Mouse (Mus musculus) MN1 (cell line): ENCODE data around the gene Me1.

Source experiments
- DNase-seq: peaks from one replicate; pipeline ENCODE4 v3.0.0-alpha.2; 2016; ENCODE audit warnings: low spot score

Gene Me1

DNA sequence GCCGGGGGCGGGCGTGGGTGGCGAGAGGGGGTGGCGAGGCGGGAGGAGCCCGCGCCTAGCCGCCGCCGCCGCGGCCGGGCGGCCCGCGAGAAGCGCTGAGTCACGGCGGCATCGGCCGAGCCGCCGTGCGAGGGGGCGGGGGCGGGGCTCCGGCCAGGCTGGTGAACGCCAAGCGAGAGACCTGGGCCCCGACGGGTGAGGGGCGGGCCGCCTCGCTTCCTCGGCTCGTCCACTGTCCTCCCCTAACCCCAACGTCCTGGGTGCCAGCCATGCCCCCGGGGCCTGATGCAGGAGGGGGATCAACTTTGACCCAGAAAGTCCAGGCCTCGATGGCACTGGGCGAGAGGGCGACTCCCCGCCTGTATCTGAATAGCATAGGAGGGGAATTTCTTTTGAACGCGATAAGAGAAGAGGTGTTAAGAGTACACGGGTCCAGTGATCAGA is at the start of gene Me1:
TSS of gene Me1 (minus strand) at position 136 of the 444 bp plus-strand sequence.
- peak; percentile 73 for DNase-seq

DNA sequence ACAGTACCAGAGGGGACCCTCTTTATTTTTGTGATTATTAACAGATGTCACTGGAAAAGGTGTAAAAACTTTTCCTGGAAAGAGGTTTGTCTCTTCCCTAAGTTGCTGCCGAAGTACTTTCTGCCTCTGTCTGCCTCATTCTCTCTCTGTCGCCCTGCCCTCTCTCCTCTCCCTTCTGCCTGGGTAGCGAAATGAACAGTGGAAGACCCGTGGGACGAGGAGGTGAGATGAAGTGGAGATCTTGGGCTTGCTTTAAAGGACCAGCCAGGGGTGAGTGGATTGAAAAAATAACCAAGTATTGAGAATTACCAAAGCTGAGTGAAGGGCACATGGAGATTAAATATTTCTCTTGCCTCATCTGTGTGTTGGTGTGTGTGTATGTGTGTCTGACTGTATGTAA is 48.3 kb upstream of the Me1 start:
- DNase-seq = no peak

DNA sequence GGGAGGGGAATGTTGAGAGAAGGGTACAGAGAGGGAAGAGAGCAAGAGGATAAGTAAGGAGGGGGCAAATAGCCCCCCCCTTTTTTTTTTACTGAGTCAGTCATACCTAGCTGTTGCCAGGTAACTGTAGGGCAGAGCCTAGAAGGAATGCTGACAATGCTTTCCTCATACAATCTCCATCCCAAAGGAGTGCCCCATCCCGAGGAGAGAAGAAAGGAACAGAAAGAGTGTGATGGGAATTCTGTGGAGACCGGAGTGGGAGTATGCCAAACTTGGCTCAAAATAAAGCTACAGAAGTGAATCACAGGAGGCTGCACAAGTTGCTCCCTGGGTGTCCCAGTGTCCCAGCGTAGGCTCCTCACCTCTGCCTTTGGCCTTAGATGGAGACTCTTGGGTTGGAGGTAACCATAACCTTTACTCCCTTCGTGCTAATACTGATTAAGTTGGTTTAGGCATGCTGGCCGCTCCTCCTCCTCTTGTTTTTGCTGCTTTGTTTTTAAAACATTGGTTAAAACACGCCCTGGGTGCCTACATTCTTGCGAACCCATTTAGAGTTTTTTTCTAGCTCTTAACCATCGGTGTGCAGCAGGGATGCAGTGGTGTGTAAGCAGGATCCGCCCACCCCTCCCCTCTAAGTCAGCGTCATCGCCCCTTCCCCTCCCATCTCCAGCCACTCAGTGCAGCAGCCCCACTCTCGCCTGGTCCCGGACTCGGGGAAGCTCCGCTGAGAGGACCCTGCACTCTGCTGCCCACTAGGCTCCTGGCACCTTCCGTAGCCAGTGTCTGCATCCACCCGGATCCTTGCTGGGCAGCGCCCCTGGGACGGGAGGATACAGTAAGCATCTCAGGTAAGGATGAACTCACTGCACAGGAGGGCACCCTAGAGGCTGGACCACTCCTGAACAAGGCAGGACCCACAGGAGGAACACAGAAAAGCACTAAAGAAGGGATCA is 47.5 kb upstream of the Me1 start, which contains the start of gene Prss35:
TSS of gene Prss35 (plus strand) at position 691 of the 953 bp plus-strand sequence.
- DNase-seq = no peak

DNA sequence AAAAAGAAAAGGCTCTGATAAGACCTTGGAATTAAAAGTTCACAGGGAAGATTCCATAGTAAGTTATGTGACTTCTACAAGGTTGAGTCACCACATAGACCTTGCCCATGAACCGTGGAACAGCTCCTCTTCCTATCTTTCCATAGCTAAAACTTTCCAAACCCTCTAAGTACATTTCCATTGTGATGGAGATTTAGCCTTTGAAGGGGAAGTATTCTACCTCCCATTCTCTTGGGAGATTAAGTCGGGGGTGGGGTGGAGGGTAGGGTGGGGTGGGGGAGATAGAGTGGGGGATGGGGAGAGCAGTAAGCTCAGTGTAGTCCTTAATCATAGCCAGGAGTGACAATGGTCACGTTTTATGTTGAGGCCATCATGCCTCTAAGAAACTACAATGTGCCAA is 44.2 kb upstream of the Me1 start:
- DNase-seq = no peak

DNA sequence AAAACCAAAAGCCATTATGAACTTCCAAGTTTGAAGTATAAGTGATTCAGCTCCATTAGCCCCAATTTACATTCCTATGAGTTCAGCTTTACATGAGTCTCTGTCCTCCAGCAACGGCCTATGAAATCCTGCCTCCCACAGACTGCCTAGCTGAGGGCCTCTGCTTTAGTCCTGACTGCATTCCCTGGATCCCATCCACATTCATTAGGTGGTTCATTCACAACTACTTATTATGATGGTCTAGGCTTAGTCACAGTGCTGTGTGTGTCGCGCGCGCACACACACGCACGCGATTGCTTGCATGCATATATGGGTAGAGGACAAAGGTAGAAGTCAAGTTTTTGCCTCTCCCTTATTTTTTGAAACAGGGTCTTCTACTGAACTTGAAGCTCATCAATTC is 43.0 kb upstream of the Me1 start:
- DNase-seq = no peak

DNA sequence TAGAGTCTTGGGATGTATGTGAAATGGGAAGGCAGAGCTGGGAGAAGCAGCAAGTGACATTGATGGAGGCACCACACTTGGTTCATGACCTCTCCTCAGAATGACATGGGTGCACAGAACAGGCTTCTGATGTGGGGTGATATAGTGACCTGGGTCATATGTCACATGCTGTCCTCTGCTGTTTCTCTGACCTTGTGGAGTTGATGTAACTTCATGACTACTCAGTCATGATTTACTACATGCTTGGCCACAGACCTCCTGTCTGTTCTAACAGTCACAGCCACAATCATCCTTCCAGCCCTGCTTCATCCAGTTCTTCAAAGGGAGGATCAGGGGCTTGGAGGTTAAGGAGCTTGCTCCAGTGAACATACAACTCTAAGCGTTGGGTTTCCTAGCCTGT is 42.3 kb upstream of the Me1 start:
- no peak for DNase-seq

DNA sequence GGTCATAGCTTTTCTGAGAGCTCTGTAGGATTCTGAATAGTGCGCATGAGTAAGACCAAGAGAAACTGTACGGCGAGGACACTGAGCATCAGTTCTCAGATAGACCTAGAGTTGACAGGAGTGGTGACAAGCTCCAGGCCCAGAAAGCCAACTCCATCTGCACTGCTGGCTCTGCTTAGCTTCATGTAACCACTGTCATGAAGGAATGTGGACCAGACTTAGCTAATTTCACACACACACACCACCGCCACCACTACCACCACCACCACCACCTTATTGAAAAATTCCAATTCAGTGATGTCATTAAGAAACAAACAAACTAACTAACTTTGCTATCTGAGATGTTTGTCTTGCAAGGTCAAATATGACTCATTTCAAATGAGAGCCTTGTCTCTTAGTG is 41.2 kb upstream of the Me1 start:
- DNase-seq = peak; percentile 16

DNA sequence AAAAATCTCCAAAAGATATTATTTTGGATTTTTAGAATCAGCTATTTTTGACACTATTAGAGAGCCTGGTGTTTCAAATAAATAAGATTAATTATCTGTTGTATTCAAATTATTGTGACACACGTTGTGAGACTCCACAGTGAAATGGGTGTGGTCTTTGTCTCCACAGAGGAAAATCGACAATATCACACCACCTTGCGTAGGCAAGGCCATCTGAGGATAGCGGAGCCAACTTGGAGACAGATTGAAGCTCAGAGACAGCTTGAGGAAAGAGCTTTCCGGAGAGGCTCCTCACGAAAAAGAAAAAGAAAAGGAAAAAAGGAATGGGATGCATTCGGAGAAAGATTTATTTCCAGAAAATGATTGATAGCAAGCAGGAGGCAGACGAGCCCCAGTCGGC is 39.0 kb upstream of the Me1 start:
- no peak for DNase-seq

DNA sequence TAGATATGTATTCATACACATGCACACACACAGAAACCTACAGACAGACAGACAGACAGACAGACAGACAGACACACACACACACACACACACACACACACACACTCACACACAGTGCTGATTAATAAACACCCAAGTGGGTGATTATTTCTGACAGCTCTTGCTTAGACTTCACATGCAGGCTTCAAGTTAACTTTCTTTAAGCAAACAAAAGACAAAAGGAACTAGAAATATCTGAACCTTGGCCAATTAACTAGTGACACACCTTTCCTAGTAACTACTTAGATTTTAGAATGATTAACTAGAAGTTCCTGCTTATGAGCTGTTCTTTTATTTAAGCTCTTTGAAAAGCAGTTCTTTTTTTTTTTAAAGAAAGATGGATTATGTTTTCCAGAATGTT is 38.6 kb upstream of the Me1 start:
- no peak for DNase-seq

DNA sequence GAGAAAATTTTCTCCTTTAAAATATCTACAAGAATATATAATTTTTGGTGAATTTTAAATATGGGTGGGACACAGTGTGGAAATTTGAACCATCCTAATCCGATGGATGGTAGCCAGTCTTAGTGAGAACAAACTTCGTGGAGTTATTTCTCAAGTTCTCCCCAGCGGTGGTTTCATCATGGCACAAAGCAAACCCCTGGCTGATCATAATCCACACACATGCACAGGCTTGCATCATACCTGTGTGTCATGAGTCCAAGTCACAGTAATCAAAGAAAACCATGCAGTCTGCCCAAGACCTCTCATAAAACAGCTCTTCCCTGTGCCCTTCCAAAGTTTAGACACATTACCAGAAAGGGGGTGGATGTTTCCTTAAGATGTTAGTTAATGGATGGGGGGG is 34.1 kb upstream of the Me1 start:
- DNase-seq = no peak

DNA sequence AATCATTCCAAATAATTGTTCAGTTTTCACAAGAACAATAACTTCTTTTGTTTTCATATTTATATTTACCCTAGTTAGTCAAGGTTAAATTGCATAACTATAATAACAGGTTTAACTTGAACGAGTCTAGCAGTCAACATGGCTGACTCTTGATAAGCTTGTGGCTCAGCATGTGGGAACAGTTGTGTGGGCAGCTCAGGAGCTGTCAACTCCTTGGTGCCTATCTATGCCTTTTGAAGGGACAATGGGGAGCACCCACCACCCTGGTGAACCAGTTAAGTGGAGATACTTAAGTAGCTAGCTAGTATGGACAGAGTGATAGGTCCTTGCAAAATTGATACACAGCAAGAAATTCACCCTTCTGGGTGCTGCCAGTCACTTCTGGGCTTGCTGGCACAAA is 33.3 kb upstream of the Me1 start:
- DNase-seq = no peak

DNA sequence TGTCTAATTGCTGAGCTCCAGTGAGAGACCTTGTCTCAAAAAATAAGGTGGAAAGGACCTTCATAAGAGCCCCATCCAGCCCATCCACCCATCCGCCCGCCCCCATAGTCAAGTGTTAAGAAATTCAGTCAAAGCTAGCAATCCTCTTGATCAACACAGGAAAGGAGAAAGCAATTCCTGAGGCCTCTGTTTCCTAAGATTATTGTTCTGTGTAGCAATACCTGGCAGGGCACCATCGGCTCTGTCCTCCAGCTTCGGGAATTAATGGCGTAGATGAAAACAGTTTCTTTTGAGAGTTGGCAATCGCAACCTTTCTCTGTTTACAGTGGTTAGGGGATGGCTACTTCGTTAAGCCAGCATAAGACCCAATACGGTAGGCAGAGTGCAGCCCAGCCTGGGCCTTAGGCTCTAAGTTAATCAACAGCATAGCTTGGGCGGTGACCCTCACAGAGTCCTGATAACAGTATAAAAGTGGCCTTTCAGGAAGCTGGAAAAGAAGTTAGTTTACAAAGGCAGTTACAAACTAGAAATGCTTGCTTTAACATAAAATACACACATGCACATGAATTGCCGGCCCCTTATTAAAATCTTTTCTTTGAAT is 32.6 kb upstream of the Me1 start:
- no peak for DNase-seq

DNA sequence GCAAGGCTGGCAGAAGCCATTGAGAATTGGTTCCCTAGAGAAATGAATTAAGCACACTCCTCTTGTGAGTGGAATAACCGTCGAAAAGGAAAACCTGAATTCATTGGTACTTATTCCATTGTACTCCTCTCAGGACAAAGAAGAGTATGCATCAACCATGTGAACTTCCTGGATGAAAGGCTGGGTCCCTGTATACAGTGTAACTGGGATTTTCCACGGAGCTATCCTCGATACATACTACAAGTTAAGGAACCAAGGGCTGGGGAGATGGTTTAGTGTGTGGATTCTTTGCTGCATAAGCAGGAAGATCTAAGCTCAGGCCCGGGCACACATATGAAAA is 30.6 kb upstream of the Me1 start:
- DNase-seq = no peak

DNA sequence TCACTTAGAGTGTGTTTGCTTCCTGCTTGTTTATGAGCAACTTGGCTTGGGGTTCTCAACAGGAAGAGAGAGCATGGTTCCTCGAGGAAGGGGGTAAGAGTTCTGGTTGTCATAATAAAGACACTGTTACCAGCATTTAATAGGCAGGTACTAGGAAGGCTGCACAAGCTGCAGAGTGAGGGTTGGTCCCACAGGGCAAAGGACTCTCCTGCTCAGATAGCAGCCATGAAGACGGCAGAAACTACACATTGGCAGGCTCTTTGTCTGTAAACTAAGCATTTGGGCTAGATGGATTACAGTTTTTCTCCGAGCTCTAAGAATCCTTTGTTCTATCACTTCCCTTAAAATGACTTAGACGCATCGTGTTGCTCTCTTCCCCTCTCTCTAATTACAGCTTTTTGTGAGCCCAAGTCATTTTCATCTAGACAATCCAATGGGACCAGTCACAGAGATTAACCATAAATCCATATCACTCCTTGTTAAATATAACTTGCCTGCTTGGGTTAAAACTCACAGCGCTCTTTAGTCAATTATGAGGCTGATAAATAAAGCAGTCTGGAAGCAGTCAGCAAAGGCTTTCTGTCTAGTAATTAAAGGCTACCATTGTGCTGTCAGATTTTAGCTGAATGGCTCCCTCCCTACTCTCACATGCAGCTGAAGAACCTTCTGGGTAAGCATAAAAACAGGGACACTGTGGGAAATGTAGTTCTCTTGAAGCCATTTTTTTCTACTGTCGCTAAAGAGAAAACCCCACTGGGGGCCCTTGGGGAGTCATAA is 30.0 kb upstream of the Me1 start:
- no peak for DNase-seq

DNA sequence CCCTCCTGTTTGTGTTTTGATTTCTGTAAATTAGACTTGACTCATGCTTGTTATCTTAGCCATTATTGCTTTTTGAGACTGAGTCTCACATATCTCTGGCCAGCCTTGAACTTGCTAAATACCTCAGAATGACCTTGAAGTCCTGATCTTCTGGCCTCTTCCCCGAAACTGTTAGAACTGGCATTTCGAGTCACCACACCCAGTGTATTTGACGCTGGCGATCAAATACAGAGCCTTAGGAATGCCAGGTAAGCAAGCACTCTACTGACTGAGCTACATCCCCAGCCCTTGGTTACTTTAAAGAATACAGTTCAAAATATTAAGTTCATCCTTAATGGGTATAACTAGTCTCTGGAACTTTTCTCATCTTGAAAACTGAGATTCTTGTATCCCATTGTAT is 29.3 kb upstream of the Me1 start:
- DNase-seq = no peak

DNA sequence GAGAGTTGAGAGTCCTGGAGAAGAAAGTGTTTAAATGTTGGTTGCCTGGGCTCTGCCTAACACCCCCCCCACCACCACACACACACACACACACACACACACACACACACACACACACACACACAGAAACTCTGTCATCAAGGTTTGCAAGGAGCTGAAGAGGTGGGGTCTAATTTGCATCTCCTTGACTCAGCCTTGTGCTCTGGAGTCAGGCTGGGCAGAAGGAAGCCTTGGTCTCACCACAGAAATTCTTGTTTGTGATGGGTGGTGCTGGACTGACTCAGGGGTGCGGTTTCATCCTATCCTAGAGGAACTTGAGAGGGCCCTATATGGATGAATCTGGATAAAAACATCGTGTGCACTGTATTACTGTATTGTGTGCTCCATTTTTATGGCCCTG is 25.0 kb upstream of the Me1 start:
- no peak for DNase-seq

DNA sequence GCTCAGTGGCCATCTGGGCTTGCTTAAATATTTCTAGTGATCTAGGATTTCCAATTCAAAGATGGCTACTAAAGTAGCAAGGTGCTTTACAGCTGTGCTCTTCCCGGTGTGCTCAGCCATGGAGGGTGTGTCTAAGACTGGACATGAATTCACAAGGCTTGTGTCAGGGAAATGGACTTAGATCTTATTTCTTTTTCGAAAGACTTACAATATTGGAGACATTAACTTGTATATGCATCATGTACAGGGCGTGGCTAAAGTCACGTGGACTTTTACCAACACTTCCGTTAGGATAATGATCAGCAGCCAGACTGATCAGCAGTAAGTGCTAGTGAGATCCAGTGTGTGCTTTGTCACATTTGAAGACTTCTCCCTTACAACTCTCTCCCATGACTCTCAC is 24.5 kb upstream of the Me1 start:
- DNase-seq = no peak

DNA sequence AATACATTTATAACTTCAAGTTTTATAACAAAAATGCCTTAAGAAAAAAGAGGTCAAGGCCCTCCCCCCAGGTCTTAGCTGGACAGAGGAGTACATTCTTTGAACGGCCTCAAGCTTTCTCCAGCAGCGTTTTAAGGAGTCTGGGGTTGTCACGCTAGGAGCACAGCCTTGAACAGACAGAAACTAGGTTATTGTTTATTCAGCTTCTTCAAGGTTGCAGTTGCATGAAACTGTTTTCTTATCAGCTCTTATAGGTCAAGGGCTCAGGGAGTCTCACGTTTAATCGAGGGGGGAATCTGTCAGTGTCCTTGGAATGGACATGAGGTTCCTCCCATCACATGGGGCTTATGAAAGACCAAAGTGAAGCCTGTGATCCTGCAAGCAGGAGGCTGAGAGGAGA is 21.4 kb upstream of the Me1 start:
- no peak for DNase-seq

DNA sequence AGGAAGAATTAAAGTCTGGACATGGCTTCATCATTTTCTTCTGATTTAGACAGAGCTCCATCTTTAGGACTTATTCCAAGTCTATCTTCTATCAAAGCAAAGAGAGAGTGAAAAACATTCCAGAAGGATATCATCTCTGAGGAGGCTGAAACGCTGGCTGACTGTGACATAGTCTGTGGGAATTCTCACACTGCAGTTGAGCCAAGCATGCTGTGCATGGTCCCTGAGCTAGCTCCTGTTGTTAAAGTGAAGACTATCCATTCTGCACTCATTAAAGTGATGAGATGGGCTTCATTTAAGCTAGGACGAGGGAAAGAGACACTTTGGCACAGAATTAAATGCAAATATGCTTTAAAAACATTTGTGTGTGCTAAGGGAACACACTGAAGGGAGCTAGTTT is 20.8 kb upstream of the Me1 start:
- DNase-seq = no peak

DNA sequence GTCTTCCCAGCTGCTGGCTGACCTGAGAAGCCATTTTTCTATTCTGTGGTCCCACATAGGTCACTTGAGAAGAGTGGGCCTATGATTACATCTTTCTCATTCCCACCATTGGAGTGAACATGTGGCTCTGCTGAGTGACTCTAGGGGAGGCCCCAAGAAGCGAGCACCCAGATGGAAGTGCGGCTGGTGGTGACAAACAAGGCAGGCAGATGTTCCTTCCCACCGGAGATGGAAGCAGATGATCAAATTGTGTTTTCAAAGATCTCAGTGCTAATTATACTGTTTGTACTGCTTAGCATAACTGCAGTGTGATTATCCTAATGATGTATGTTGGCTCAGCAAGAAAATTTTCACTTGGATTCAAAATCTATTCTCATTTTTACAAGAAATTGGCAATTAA is 18.3 kb upstream of the Me1 start:
- DNase-seq = no peak

DNA sequence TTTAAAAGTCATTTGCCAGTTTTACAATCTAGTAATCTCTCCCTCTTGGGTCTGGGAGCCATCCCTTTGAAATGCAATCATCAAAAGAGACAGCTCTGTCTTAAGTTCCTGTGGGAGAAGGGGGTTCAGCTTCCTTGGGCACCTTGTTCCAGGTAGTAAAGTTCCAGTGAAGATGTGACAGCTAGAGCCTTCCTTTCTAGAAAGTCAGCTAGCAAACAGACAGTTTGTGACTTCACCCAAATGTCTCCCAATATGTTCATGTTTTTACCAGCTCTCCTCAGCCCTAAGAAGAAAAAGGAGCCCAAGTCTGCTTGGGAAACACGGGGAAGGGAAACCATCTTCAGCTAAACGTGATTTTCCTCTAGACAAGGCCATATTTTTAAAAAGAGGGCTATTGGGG is 16.9 kb upstream of the Me1 start:
- DNase-seq = no peak

DNA sequence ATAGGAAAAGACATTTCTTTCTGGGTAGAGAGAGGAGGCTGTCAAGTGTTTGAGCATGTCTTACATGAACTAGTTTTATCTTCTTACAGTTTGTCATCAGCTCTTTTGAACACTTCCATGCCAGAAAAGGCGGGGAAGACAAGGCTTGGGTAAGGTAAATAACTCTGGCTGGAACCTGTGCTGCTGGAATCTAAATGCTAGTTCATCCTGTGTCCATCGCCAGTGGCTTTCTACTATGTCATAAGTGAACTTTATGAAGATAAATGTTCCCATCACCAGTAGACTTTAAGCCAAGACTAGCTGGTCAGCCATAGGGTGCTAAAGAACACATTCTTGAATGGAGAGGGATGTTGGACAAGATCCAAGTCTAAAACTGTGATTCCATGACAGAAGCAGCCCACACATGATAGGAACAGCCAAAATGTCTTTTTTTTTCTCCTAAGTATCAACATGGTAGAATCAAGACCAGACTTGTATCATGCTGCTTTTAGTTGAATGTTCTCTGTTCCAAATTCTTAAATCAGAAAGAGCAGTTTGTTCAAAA is 14.4 kb upstream of the Me1 start:
- DNase-seq = no peak

DNA sequence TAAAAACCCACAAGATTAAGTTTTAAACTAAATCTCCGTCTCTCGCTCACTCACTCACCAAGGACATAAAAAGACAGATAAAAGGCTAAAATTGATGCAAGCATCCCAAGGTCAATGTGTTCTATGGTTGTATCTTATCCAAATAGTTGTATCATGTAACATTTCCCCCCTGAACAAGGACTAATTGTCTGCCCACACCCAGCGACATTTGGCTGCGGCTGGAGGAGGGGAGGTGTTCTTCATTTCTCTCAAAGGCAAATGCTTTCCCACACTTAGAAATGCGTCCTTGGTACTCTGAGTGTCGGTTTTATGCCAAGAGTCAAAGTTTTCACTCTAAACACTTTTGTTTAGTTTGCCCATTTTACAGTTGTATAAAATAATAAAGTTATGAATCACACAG is 13.2 kb upstream of the Me1 start:
- DNase-seq = no peak
